26 mouse cellular contexts compared by ENCODE assay signal in genomic region chr15:81366241-81366640, GRCm38 (mm10). TPM values are rescaled to one million over a fixed set of nuclear protein-coding genes. Genes with fewer than 3 reads are reported as not detected.
DNase-seq lines count a peak whose midpoint lies in the region; ATAC-seq and TF ChIP-seq lines count a peak whose summit lies in the region.
"Had no signal": no experiment of that assay in that cellular context is flagged by ENCODE, and none has a peak within 500 bp of the region (broad histone marks: within the 10 kb centered on the region; RNA-seq: fewer than 3 reads in every experiment).

No protein-coding gene starts in this region.

- H3K4me1 ChIP-seq in kidney, adult 2 months (ENCODE audit: control insufficient read depth, insufficient read depth, low read length) = peaks cover 25% of the 10 kb centered on the region; the same call in 1 of the 2 replicates
- H3K4me1 ChIP-seq in kidney, embryonic 14.5 days (ENCODE audit: control insufficient read depth, insufficient read depth, low read length) = no peaks in the 10 kb centered on the region
- H3K4me1 ChIP-seq in liver, adult 2 months (ENCODE audit: control insufficient read depth, insufficient read depth, low read length) = peaks cover 44% of the 10 kb centered on the region

- 50% methylated on average over 4 of the region's 4 CpGs for WGBS in kidney, adult 2 months
- WGBS in kidney, embryonic 14.5 days = 75% methylated on average over 4 of the region's 4 CpGs
- 29% methylated on average over 4 of the region's 4 CpGs for WGBS in liver, adult 2 months

- no peak overlapping the region for H3K4me2 ChIP-seq in kidney, embryonic 14.5 days (replicated peaks; ENCODE audit: low read depth, low read length)

- peak; percentile 15 to 16 for DNase-seq in cerebellum, postnatal 10 days
- no peak for DNase-seq in cerebellum, adult 8-10 months
- peak; percentile 60 for DNase-seq in heart, adult 11 months
- no peak for DNase-seq in heart, postnatal 36 days
- peak; percentile 51 for DNase-seq in kidney, adult 2 months
- DNase-seq in liver, adult 2 months (ENCODE audit: extremely low read depth, low read depth, low spot score) = peak; percentile 64
- DNase-seq in liver = no peak
- DNase-seq: adrenal gland, adult 2 months; adrenal gland, adult 8-10 months; adrenal gland, postnatal 10 days; adrenal gland, postnatal 14 days; adrenal gland, postnatal 25 days; adrenal gland, postnatal 36 days; B cell, adult 2 months; cerebellum, adult 11 months; cerebellum, adult 11-12 months had no signal

- no peaks in the 10 kb centered on the region for H3K79me2 ChIP-seq in liver, adult 2 months (ENCODE audit: control insufficient read depth, insufficient read depth, low read length)

- H3K9ac ChIP-seq in kidney, embryonic 14.5 days (ENCODE audit: low read depth, low read length) = no peak overlapping the region
- H3K9ac ChIP-seq in liver, adult 2 months (ENCODE audit: low read depth, low read length) = no peak overlapping the region

- no peaks in the 10 kb centered on the region for H3K9me3 ChIP-seq in kidney, embryonic 14.5 days (ENCODE audit: control insufficient read depth, low read length)
- H3K9me3 ChIP-seq: G1E had no signal

- no peak for TF ChIP-seq CTCF in kidney, adult 2 months (conservative IDR thresholded peaks at IDR 0.05; ENCODE audit: insufficient read depth, insufficient read length, low read depth, low read length)
- no peak for TF ChIP-seq CTCF in liver, adult 2 months (IDR thresholded peaks at IDR 0.05; ENCODE audit: low read depth, low read length)

- H3K27ac ChIP-seq in kidney, adult 2 months (ENCODE audit: insufficient read depth, low read depth, low read length) = no peak overlapping the region
- no peak overlapping the region for H3K27ac ChIP-seq in kidney, embryonic 14.5 days (ENCODE audit: low read depth, low read length)
- H3K27ac ChIP-seq in liver, adult 2 months (replicated peaks; ENCODE audit: insufficient read depth, low read depth, low read length) = peak overlapping the region; percentile 49

- H3K36me3 ChIP-seq in kidney, adult 2 months (ENCODE audit: control insufficient read depth, insufficient read depth, low read length) = peaks cover 13% of the 10 kb centered on the region
- H3K36me3 ChIP-seq in kidney, embryonic 14.5 days (ENCODE audit: control insufficient read depth, insufficient read depth, low read length) = peaks cover 83% of the 10 kb centered on the region
- H3K36me3 ChIP-seq in liver, adult 2 months (ENCODE audit: control insufficient read depth, insufficient read depth, low read length) = peaks cover 45% of the 10 kb centered on the region

- ATAC-seq in kidney, embryonic 14.5 days (ENCODE audit: low FRiP score, low TSS enrichment) = no peak
- ATAC-seq: activated CD4-positive, CD25-positive, alpha-beta regulatory T cell, adult 4 months; CD4-positive, CD25-positive, alpha-beta regulatory T cell, adult 4 months; Patski had no signal

- no peak for TF ChIP-seq POLR2A in kidney, adult 2 months (IDR thresholded peaks at IDR 0.05; ENCODE audit: low read depth, low read length)
- no peak for TF ChIP-seq POLR2A in liver, adult 2 months (IDR thresholded peaks at IDR 0.05; ENCODE audit: extremely low read depth, insufficient read depth, low read length)

- H3K27me3 ChIP-seq in kidney, adult 2 months (replicated peaks; ENCODE audit: control insufficient read depth, insufficient read depth, low read length) = no peaks in the 10 kb centered on the region
- H3K27me3 ChIP-seq in kidney, embryonic 14.5 days (ENCODE audit: control insufficient read depth, insufficient read depth, low read length) = no peaks in the 10 kb centered on the region
- no peaks in the 10 kb centered on the region for H3K27me3 ChIP-seq in liver, adult 2 months (ENCODE audit: control insufficient read depth, insufficient read depth, low read length)
- H3K27me3 ChIP-seq: CH12.LX, Patski had no signal

- intact Hi-C loops in heart, postnatal 36 days (cut with DNase I) = no loop called here

- H3K4me3 ChIP-seq in kidney, adult 2 months (ENCODE audit: insufficient read depth, low read depth, low read length) = no peak overlapping the region
- no peak overlapping the region for H3K4me3 ChIP-seq in kidney, embryonic 14.5 days (ENCODE audit: low read length)
- H3K4me3 ChIP-seq in liver, adult 2 months (ENCODE audit: insufficient read depth, low read depth, low read length) = no peak overlapping the region

RNA-seq across cellular contexts. Expression of gene Slc25a17, which starts 5.6 kb away (rescaled TPM):
- total RNA-seq in heart, postnatal 36 days (2021) = 10 to 100 TPM; 15.7 to 18.0 TPM
- 78.3 and 78.6 TPM in 2 replicates for polyA plus RNA-seq in kidney, adult 2 months (2012; rRNA removed)
- 117 and 127 TPM in 2 replicates for polyA plus RNA-seq in kidney, embryonic 14.5 days (2014; fragmentation: Nextera tagmentation; extraction: Ambion mirVana)
- total RNA-seq in liver, adult 2 months (2014; rRNA removed) = 56.1 and 67.8 TPM in 2 replicates
- polyA plus RNA-seq in liver, adult 2 months (2012; rRNA removed) = 30.2 and 30.4 TPM in 2 replicates

RNA-seq across cellular contexts. Expression of gene St13, which starts 33.6 kb away (rescaled TPM):
- 10 to 100 TPM; 98.6 to 99.5 TPM for total RNA-seq in heart, postnatal 36 days (2021)
- 40.7 and 46.3 TPM in 2 replicates for polyA plus RNA-seq in kidney, adult 2 months (2012; rRNA removed)
- 171 and 181 TPM in 2 replicates for polyA plus RNA-seq in kidney, embryonic 14.5 days (2014; fragmentation: Nextera tagmentation; extraction: Ambion mirVana)
- total RNA-seq in liver, adult 2 months (2014; rRNA removed) = 91.8 and 98.9 TPM in 2 replicates
- polyA plus RNA-seq in liver, adult 2 months (2012; rRNA removed) = 29.2 and 31.3 TPM in 2 replicates

RNA-seq across cellular contexts. Expression of gene Xpnpep3, which starts 33.7 kb away (rescaled TPM):
- total RNA-seq in heart, postnatal 36 days (2021) = 10 to 100 TPM; 13.3 TPM
- 9.6 and 10.7 TPM in 2 replicates for polyA plus RNA-seq in kidney, adult 2 months (2012; rRNA removed)
- 5.5 and 10.0 TPM in 2 replicates for polyA plus RNA-seq in kidney, embryonic 14.5 days (2014; fragmentation: Nextera tagmentation; extraction: Ambion mirVana)
- total RNA-seq in liver, adult 2 months (2014; rRNA removed) = 8.1 and 10.4 TPM in 2 replicates
- polyA plus RNA-seq in liver, adult 2 months (2012; rRNA removed) = 5.2 and 6.8 TPM in 2 replicates

RNA-seq across cellular contexts. Expression of gene Dnajb7, which starts 41.9 kb away (rescaled TPM):
- not detected for total RNA-seq in heart, postnatal 36 days (2021)
- 0.06 TPM in 1 of 2 replicates, not detected in the other for polyA plus RNA-seq in kidney, adult 2 months (2012; rRNA removed)
- polyA plus RNA-seq in kidney, embryonic 14.5 days (2014; fragmentation: Nextera tagmentation; extraction: Ambion mirVana) = 1.3 and 1.5 TPM in 2 replicates
- total RNA-seq in liver, adult 2 months (2014; rRNA removed) = 0.13 and 0.28 TPM in 2 replicates
- polyA plus RNA-seq in liver, adult 2 months (2012; rRNA removed) = not detected in 2 replicates
- total RNA-seq: adrenal gland, adult 18-20 months; adrenal gland, adult 2 months; adrenal gland, postnatal 10 days; adrenal gland, postnatal 14 days; adrenal gland, postnatal 25 days; adrenal gland, postnatal 36 days; CH12.LX; ES-E14; MEL had no signal
- polyA plus RNA-seq: adrenal gland, adult 2 months; brain, embryonic 14.5 days; G1E; Patski had no signal

Comparison
In these comparisons a context has a peak if more than half of its experiments do, and no peak if none do; other contexts are left out.
1. DNase-seq: peak in cerebellum, postnatal 10 days (2 of 2), heart, adult 11 months (single experiment), kidney, adult 2 months (single experiment) and liver, adult 2 months (single experiment); none in cerebellum, adult 8-10 months (single experiment), heart, postnatal 36 days (0 of 2) and liver (single experiment).